Mouse (Mus musculus) forebrain, postnatal 0 days (tissue): ENCODE results near the gene Ctnnbl1. TPM values are rescaled to one million over a fixed set of nuclear protein-coding genes. Genes with fewer than 3 reads are reported as not detected.

Experiments used
- ATAC-seq: fragments of 200-750 bp; cut with Nextera tagmentation; 2 replicates; pipeline ENCODE4 v1.8.0; 2017; ENCODE audit warnings: mild to moderate bottlenecking, moderate library complexity
- DNase-seq: peaks from one replicate; pipeline ENCODE4 v3.0.0-alpha.2; 2015
- H3K27ac ChIP-seq: fragments of 300-500 bp; sonication (generic); 2 replicates; pipeline ENCODE4 v1.5.1; 2014; ENCODE audit warnings: low read depth, mild to moderate bottlenecking, antibody characterized with exemption, low read length, moderate library complexity, mixed read lengths
- H3K27me3 ChIP-seq: fragments of 300-500 bp; sonication (generic); 2 replicates; pipeline ENCODE4 v1.6.1; 2014; ENCODE audit warnings: mild to moderate bottlenecking, low read length, mixed read lengths; ENCODE audit not compliant: insufficient read depth
- H3K36me3 ChIP-seq: fragments of 300-500 bp; sonication (generic); 2 replicates; pipeline ENCODE4 v1.6.1; 2014; ENCODE audit warnings: mild to moderate bottlenecking, moderate library complexity; ENCODE audit not compliant: insufficient read depth
- H3K4me1 ChIP-seq: fragments of 300-500 bp; sonication (generic); 2 replicates; pipeline ENCODE4 v1.6.1; 2014; ENCODE audit warnings: antibody characterized with exemption; ENCODE audit not compliant: insufficient read depth
- H3K4me2 ChIP-seq: fragments of 300-500 bp; sonication (generic); 2 replicates; pipeline ENCODE4 v1.6.1; 2014; ENCODE audit warnings: low read depth, mild to moderate bottlenecking, moderate library complexity
- H3K4me3 ChIP-seq: fragments of 300-500 bp; sonication (generic); 2 replicates; pipeline ENCODE4 v1.5.1; 2014; ENCODE audit warnings: low read depth, low read length, mixed read lengths
- H3K9ac ChIP-seq: fragments of 300-500 bp; sonication (generic); 2 replicates; pipeline ENCODE4 v1.6.1; 2014; ENCODE audit warnings: mild to moderate bottlenecking
- H3K9me3 ChIP-seq: fragments of 300-500 bp; sonication (generic); 2 replicates; pipeline ENCODE4 v1.6.1; 2016; ENCODE audit warnings: low read length
- CTCF ChIP-seq: sonication (generic); IDR thresholded peaks from 2 replicates; pipeline ENCODE4 v1.5.1; 2016; ENCODE audit warnings: antibody characterized with exemption, control low read depth, low read depth
- WGBS: fragments of 180-500 bp; shearing (Covaris S2); extraction: QIAGEN DNeasy Blood & Tissue Kit; methylation state at CpG from one replicate; pipeline ENCODE4 v1.1.7; 2014; 5-methylcytosine and 5-hydroxymethylcytosine counted together
- polyA plus RNA-seq: library from polyadenylated mRNA; unstranded; fragments of >200 nt; fragmentation: Nextera tagmentation; extraction: Ambion mirVana; gene quantifications from 2 replicates; pipeline ENCODE4 v1.2.1, GENCODE M21; 2015
- total RNA-seq: library from RNA; depleted of rRNA; stranded (reverse); fragments of >200 nt; gene quantifications from 2 replicates; pipeline ENCODE4 v1.2.3, GENCODE M21; 2014

Ctnnbl1 gene
- total and polyA plus RNA-seq, 2 experiments from 2014 or later, result 43.8 to 48.2 TPM

GRCm38 (mm10) chr2:157914889-157915517 is 177.8 kb downstream of the Ctnnbl1 start:
- Histone ChIP-seq H3K4me2 (peak overlapping the region; percentile 69), H3K4me1 (0 out of 2 replicates have a peak, but pooled peaks cover 3% of the 10 kb centered on the region), H3K9me3 (no peaks in the 10 kb centered on the region), H3K4me3 (peak overlapping the region; percentile 66), H3K36me3 (no peaks in the 10 kb centered on the region), H3K27ac (peak overlapping the region; percentile 62; the same call in 1 of the 2 replicates), H3K27me3 (peaks cover 5% of the 10 kb centered on the region), H3K9ac (peak overlapping the region; percentile 70)
- ATAC-seq (peak; percentile 30), DNase-seq (peak; percentile 64)
- 23% methylated on average over 43 of the region's 43 CpGs for WGBS
- TF ChIP-seq CTCF, result peak; percentile 51

GRCm38 (mm10) chr2:157918529-157918928 is 181.3 kb downstream of the Ctnnbl1 start:
- Histone ChIP-seq H3K27ac (no peak overlapping the region), H3K27me3 (0 out of 2 replicates have a peak, but pooled peaks cover 5% of the 10 kb centered on the region), H3K9me3 (no peaks in the 10 kb centered on the region), H3K4me3 (no peak overlapping the region), H3K4me1 (0 out of 2 replicates have a peak, but pooled peaks cover 3% of the 10 kb centered on the region), H3K36me3 (no peaks in the 10 kb centered on the region), H3K4me2 (peak overlapping the region; percentile 15; the same call in 1 of the 2 replicates), H3K9ac (no peak overlapping the region)
- no peak for DNase-seq
- 6% methylated on average over 10 of the region's 10 CpGs for WGBS
- TF ChIP-seq CTCF, result no peak
- no peak for ATAC-seq

- no peak for ATAC-seq
These were observed 184.3 kb downstream of the Ctnnbl1 start for GRCm38 (mm10) chr2:157921551-157921950.

GRCm38 (mm10) chr2:157923406-157923805 is 186.2 kb downstream of the Ctnnbl1 start:
- no peaks in the 10 kb centered on the region for H3K27me3 ChIP-seq
- WGBS, result 10% methylated on average over 7 of the region's 7 CpGs
- H3K4me3 ChIP-seq, result no peak overlapping the region
- H3K9me3 ChIP-seq, result no peaks in the 10 kb centered on the region
- DNase-seq (no peak), ATAC-seq (no peak)
- no peaks in the 10 kb centered on the region for H3K36me3 ChIP-seq
- 0 out of 2 replicates have a peak overlapping the region, but pooled peaks have one; percentile 6 for H3K9ac ChIP-seq
- no peak overlapping the region for H3K27ac ChIP-seq
- H3K4me1 ChIP-seq, result peaks cover 5% of the 10 kb centered on the region; the same call in 1 of the 2 replicates
- H3K4me2 ChIP-seq, result no peak overlapping the region
- no peak for TF ChIP-seq CTCF

More at GRCm38 (mm10) chr2:157921551-157921950, 184.3 kb downstream of the Ctnnbl1 start:
- H3K9me3 ChIP-seq, result no peaks in the 10 kb centered on the region
- TF ChIP-seq CTCF, result no peak
- H3K27ac ChIP-seq, result no peak overlapping the region
- no peak overlapping the region for H3K9ac ChIP-seq
- H3K4me3 ChIP-seq, result no peak overlapping the region
- H3K27me3 ChIP-seq, result 0 out of 2 replicates have a peak, but pooled peaks cover 3% of the 10 kb centered on the region
- H3K4me2 ChIP-seq, result no peak overlapping the region
- WGBS, result 55% methylated on average over 7 of the region's 7 CpGs
- H3K4me1 ChIP-seq, result 0 out of 2 replicates have a peak, but pooled peaks cover 3% of the 10 kb centered on the region
- H3K36me3 ChIP-seq, result no peaks in the 10 kb centered on the region
- no peak for DNase-seq

- ATAC-seq, result no peak
- 65% methylated on average over 5 of the region's 5 CpGs for WGBS
- peaks cover 5% of the 10 kb centered on the region; the same call in 1 of the 2 replicates for H3K4me1 ChIP-seq
- no peaks in the 10 kb centered on the region for H3K9me3 ChIP-seq
- no peak for DNase-seq
- H3K4me3 ChIP-seq, result no peak overlapping the region
- H3K27me3 ChIP-seq, result no peaks in the 10 kb centered on the region
- H3K27ac ChIP-seq, result no peak overlapping the region
- H3K4me2 ChIP-seq, result no peak overlapping the region
- H3K36me3 ChIP-seq, result no peaks in the 10 kb centered on the region
- H3K9ac ChIP-seq, result no peak overlapping the region
- no peak for TF ChIP-seq CTCF
These were observed 187.3 kb downstream of the Ctnnbl1 start for GRCm38 (mm10) chr2:157924504-157924903.

GRCm38 (mm10) chr2:157926502-157926901 is 189.3 kb downstream of the Ctnnbl1 start:
- Histone ChIP-seq H3K4me3 (no peak overlapping the region), H3K4me1 (peaks cover 5% of the 10 kb centered on the region; the same call in 1 of the 2 replicates), H3K9me3 (no peaks in the 10 kb centered on the region), H3K9ac (no peak overlapping the region), H3K4me2 (no peak overlapping the region), H3K36me3 (no peaks in the 10 kb centered on the region), H3K27ac (no peak overlapping the region; the same call in 1 of the 2 replicates), H3K27me3 (no peaks in the 10 kb centered on the region)
- DNase-seq (no peak), ATAC-seq (no peak)
- TF ChIP-seq CTCF, result no peak
- 27% methylated on average over 7 of the region's 7 CpGs for WGBS

- 52% methylated on average over 3 of the region's 3 CpGs for WGBS
- Histone ChIP-seq H3K27me3 (no peaks in the 10 kb centered on the region), H3K9me3 (no peaks in the 10 kb centered on the region), H3K4me1 (peaks cover 5% of the 10 kb centered on the region; the same call in 1 of the 2 replicates), H3K4me3 (no peak overlapping the region), H3K27ac (no peak overlapping the region; the same call in 1 of the 2 replicates), H3K4me2 (no peak overlapping the region), H3K36me3 (no peaks in the 10 kb centered on the region), H3K9ac (no peak overlapping the region)
- ATAC-seq (no peak; the same call in 1 of the 2 replicates), DNase-seq (no peak)
- TF ChIP-seq CTCF, result no peak
These were observed 189.7 kb downstream of the Ctnnbl1 start for GRCm38 (mm10) chr2:157926927-157927326.
